In the genomic region with DNA sequence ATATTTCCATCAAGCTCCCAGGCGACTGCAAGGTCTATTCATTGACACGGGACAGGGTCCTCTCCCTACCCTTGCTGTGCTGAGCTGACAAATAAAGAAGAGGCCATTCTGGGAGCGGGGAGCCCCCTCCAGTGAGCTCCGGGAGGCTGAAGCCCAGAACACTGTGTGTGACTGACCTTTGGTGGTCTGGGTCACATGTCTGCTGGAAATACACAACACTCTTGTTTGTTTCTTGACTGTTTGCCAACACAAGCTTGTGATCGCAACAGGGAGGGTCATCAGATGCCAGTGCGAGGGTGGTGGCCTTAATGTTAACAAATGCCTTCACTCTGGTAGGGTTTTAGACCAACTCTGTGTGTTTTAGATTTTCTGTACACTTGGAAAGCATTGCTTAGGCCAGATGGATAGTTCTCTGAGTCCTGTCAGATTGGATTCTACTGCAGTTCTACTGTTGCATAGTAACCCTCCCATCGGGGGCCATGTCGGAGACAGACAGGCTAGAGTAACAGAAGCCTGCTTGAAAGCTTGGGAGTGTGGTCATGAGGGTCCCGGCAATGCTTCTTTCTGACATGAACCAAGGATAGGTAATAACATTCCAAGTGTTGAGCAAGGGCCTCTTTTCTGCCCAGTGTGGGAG, we compare ENCODE assay signal across 28 mouse cellular contexts.
A peak's percentile ranks its signal among the peaks of the same experiment; 100 is the strongest.
DNase-seq lines count a peak whose midpoint lies in the region; ATAC-seq and TF ChIP-seq lines count a peak whose summit lies in the region.
"Had no signal": no experiment of that assay in that cellular context is flagged by ENCODE, and none has a peak within 500 bp of the region (broad histone marks: within the 10 kb centered on the region; RNA-seq: fewer than 3 reads in every experiment).

No protein-coding gene starts in this region.

- DNase-seq in embryonic facial prominence, embryonic 14.5 days (ENCODE audit: low spot score) = no peak
- no peak for DNase-seq in embryonic facial prominence, embryonic 10.5 days (ENCODE audit: low spot score)
- no peak for DNase-seq in limb, embryonic 10.5 days (ENCODE audit: low spot score)
- DNase-seq in lung, postnatal 0 days (ENCODE audit: low spot score) = peak; percentile 47
- no peak for DNase-seq in lung, postnatal 25 days (ENCODE audit: low spot score)
- no peak for DNase-seq in adrenal gland, postnatal 14 days
- DNase-seq: adrenal gland, adult 2 months; cerebellum, adult 2 months; cerebellum, postnatal 25 days; heart, adult 2 months; heart, postnatal 4 days; kidney, adult 2 months; kidney, postnatal 4 days; right cerebral cortex, adult 18-20 months; spleen, adult 18-20 months; thymus, postnatal 14 days had no signal

- H3K9ac ChIP-seq in embryonic facial prominence, embryonic 14.5 days (ENCODE audit: low read depth, low read length) = no peak overlapping the region
- H3K9ac ChIP-seq in limb, embryonic 13.5 days = no peak overlapping the region
- H3K9ac ChIP-seq in lung, postnatal 0 days (replicated peaks; ENCODE audit: low read depth) = no peak overlapping the region
- H3K9ac ChIP-seq: heart, embryonic 12.5 days; intestine, embryonic 15.5 days; liver, embryonic 15.5 days; midbrain, embryonic 15.5 days; neural tube, embryonic 15.5 days had no signal

- no peak for TF ChIP-seq CTCF in lung, postnatal 0 days (IDR thresholded peaks at IDR 0.05)

- TF ChIP-seq EP300 in lung, postnatal 0 days (IDR thresholded peaks at IDR 0.05) = no peak

- H3K36me3 ChIP-seq in embryonic facial prominence, embryonic 14.5 days (ENCODE audit: control insufficient read depth, insufficient read depth, low read length) = no peaks in the 10 kb centered on the region
- no peaks in the 10 kb centered on the region for H3K36me3 ChIP-seq in embryonic facial prominence, embryonic 10.5 days (replicated peaks)
- H3K36me3 ChIP-seq in limb, embryonic 13.5 days = no peaks in the 10 kb centered on the region
- H3K36me3 ChIP-seq in limb, embryonic 10.5 days = no peaks in the 10 kb centered on the region
- H3K36me3 ChIP-seq in lung, postnatal 0 days (ENCODE audit: insufficient read depth, low read length) = no peaks in the 10 kb centered on the region
- H3K36me3 ChIP-seq: heart, embryonic 12.5 days; intestine, embryonic 15.5 days; liver, embryonic 15.5 days; midbrain, embryonic 10.5 days; midbrain, embryonic 15.5 days; neural tube, embryonic 15.5 days had no signal

- 61% methylated on average over 9 of the region's 9 CpGs for WGBS in embryonic facial prominence, embryonic 14.5 days
- 61% methylated on average over 9 of the region's 9 CpGs for WGBS in embryonic facial prominence, embryonic 10.5 days
- WGBS in limb, embryonic 13.5 days = 69% methylated on average over 9 of the region's 9 CpGs
- WGBS in limb, embryonic 10.5 days = 80% methylated on average over 9 of the region's 9 CpGs
- 48% methylated on average over 9 of the region's 9 CpGs for WGBS in lung, postnatal 0 days

- peaks cover 7% of the 10 kb centered on the region; the same call in 1 of the 2 replicates for H3K9me3 ChIP-seq in embryonic facial prominence, embryonic 14.5 days (ENCODE audit: control insufficient read depth, low read length)
- peaks cover 6% of the 10 kb centered on the region; the same call in 1 of the 2 replicates for H3K9me3 ChIP-seq in embryonic facial prominence, embryonic 10.5 days
- peaks cover 8% of the 10 kb centered on the region for H3K9me3 ChIP-seq in limb, embryonic 13.5 days
- H3K9me3 ChIP-seq in limb, embryonic 10.5 days (replicated peaks) = no peaks in the 10 kb centered on the region
- H3K9me3 ChIP-seq in lung, postnatal 0 days (ENCODE audit: low read length) = no peaks in the 10 kb centered on the region
- H3K9me3 ChIP-seq: liver, embryonic 15.5 days; midbrain, embryonic 15.5 days; neural tube, embryonic 15.5 days had no signal

- H3K27ac ChIP-seq in embryonic facial prominence, embryonic 14.5 days (replicated peaks; ENCODE audit: low read depth, low read length) = no peak overlapping the region
- no peak overlapping the region for H3K27ac ChIP-seq in embryonic facial prominence, embryonic 10.5 days (replicated peaks)
- no peak overlapping the region; the same call in 1 of the 2 replicates for H3K27ac ChIP-seq in limb, embryonic 13.5 days
- no peak overlapping the region for H3K27ac ChIP-seq in limb, embryonic 10.5 days
- no peak overlapping the region for H3K27ac ChIP-seq in lung, postnatal 0 days (ENCODE audit: low read length)
- H3K27ac ChIP-seq: heart, adult 2 months; intestine, embryonic 15.5 days; left cerebral cortex, adult 2 months; liver, embryonic 15.5 days; midbrain, embryonic 15.5 days; neural tube, embryonic 15.5 days had no signal

- ATAC-seq in embryonic facial prominence, embryonic 14.5 days (ENCODE audit: low read depth) = 0 out of 2 replicates have a peak, but pooled peaks have one; percentile 10
- ATAC-seq in limb, embryonic 13.5 days (ENCODE audit: low FRiP score, low read depth) = peak; percentile 36; the same call in 1 of the 2 replicates
- peak; percentile 59 for ATAC-seq in lung, postnatal 0 days
- ATAC-seq: activated CD4-positive, CD25-positive, alpha-beta regulatory T cell, adult 4 months; forebrain, embryonic 16.5 days; hindbrain, embryonic 16.5 days; intestine, embryonic 15.5 days; midbrain, embryonic 15.5 days had no signal

- H3K4me3 ChIP-seq in embryonic facial prominence, embryonic 14.5 days (ENCODE audit: low read depth, low read length) = no peak overlapping the region
- no peak overlapping the region for H3K4me3 ChIP-seq in embryonic facial prominence, embryonic 10.5 days
- no peak overlapping the region for H3K4me3 ChIP-seq in limb, embryonic 13.5 days
- H3K4me3 ChIP-seq in limb, embryonic 10.5 days = no peak overlapping the region
- H3K4me3 ChIP-seq in lung, postnatal 0 days (ENCODE audit: low read depth, low read length) = no peak overlapping the region
- H3K4me3 ChIP-seq: heart, adult 2 months; heart, embryonic 12.5 days; intestine, embryonic 15.5 days; left cerebral cortex, adult 2 months; liver, embryonic 15.5 days; midbrain, embryonic 10.5 days; midbrain, embryonic 15.5 days; neural tube, embryonic 15.5 days had no signal

- peaks cover 18% of the 10 kb centered on the region for H3K4me1 ChIP-seq in embryonic facial prominence, embryonic 14.5 days (ENCODE audit: control insufficient read depth, insufficient read depth, low read length)
- H3K4me1 ChIP-seq in embryonic facial prominence, embryonic 10.5 days = peaks cover 40% of the 10 kb centered on the region
- H3K4me1 ChIP-seq in limb, embryonic 13.5 days = peaks cover 31% of the 10 kb centered on the region
- peaks cover 27% of the 10 kb centered on the region for H3K4me1 ChIP-seq in limb, embryonic 10.5 days
- peaks cover 2% of the 10 kb centered on the region; the same call in 1 of the 2 replicates for H3K4me1 ChIP-seq in lung, postnatal 0 days (ENCODE audit: insufficient read depth, low read depth, low read length)
- H3K4me1 ChIP-seq: liver, embryonic 15.5 days had no signal

- no peak overlapping the region for H3K4me2 ChIP-seq in embryonic facial prominence, embryonic 14.5 days (ENCODE audit: low read depth, low read length)
- H3K4me2 ChIP-seq in limb, embryonic 13.5 days (replicated peaks) = no peak overlapping the region
- no peak overlapping the region for H3K4me2 ChIP-seq in lung, postnatal 0 days (replicated peaks; ENCODE audit: low read depth, low read length)
- H3K4me2 ChIP-seq: heart, embryonic 12.5 days; intestine, embryonic 15.5 days; liver, embryonic 15.5 days; midbrain, embryonic 15.5 days; neural tube, embryonic 15.5 days had no signal

- no peaks in the 10 kb centered on the region for H3K27me3 ChIP-seq in embryonic facial prominence, embryonic 14.5 days (replicated peaks; ENCODE audit: control insufficient read depth, insufficient read depth, low read length)
- H3K27me3 ChIP-seq in embryonic facial prominence, embryonic 10.5 days (replicated peaks; ENCODE audit: low read depth, poor library complexity, severe bottlenecking) = no peaks in the 10 kb centered on the region; the same call in 1 of the 2 replicates
- no peaks in the 10 kb centered on the region for H3K27me3 ChIP-seq in limb, embryonic 13.5 days
- no peaks in the 10 kb centered on the region for H3K27me3 ChIP-seq in limb, embryonic 10.5 days (ENCODE audit: low read depth, poor library complexity, severe bottlenecking)
- no peaks in the 10 kb centered on the region for H3K27me3 ChIP-seq in lung, postnatal 0 days (replicated peaks; ENCODE audit: insufficient read depth, low read length)
- H3K27me3 ChIP-seq: CH12.LX; heart, embryonic 12.5 days; intestine, embryonic 15.5 days; midbrain, embryonic 15.5 days; neural tube, embryonic 15.5 days had no signal
